Mouse (Mus musculus): ENCODE results near the gene Gm10277. TPM values are rescaled to one million over a fixed set of nuclear protein-coding genes. Genes with fewer than 3 reads are reported as not detected.

The Gm10277 gene
- total and polyA plus RNA-seq, 3 experiments = 0.10 TPM; not detected in 2

- DNase-seq (ENCODE audit: extremely low read depth) = no peak
- no peaks in the 10 kb centered on the region for H3K79me2 ChIP-seq (replicated peaks; ENCODE audit: control insufficient read depth, extremely low read depth, insufficient read depth, poor library complexity, severe bottlenecking)
- H3K9ac ChIP-seq (ENCODE audit: insufficient read depth, low read depth) = no peak overlapping the region
- no peaks in the 10 kb centered on the region for H3K27me3 ChIP-seq (replicated peaks)
- H3K4me2 ChIP-seq (ENCODE audit: insufficient read depth, low read depth, poor library complexity, severe bottlenecking) = no peak overlapping the region
- H3K4me1 ChIP-seq (ENCODE audit: control insufficient read depth in 1 of 2, insufficient read depth in 2 of 2) = peaks cover 5 to 11% of the 10 kb centered on the region in 2 experiments; a peak in 3 of 4 replicates
- H3K9me3 ChIP-seq (replicated peaks; ENCODE audit: low read length) = no peaks in the 10 kb centered on the region
- H3K4me3 ChIP-seq (replicated peaks in 1 of 3; ENCODE audit: low read depth in 2 of 3, low read length in 2 of 3, poor library complexity in 1 of 3) = no peak overlapping the region
- in situ Hi-C loops (cut with MboI; ENCODE audit: low pct_ligation_motif_present, low pct_unique_long_range_greater_than_20kb, low sequenced_read_pairs) (no loop called here), dilution Hi-C loops (cut with MboI; ENCODE audit: extremely low pct_ligation_motif_present, extremely low pct_unique_long_range_greater_than_20kb, low sequenced_read_pairs) (no loop called here)
- no peaks in the 10 kb centered on the region for H3K36me3 ChIP-seq (replicated peaks in 1 of 2; ENCODE audit: control insufficient read depth in 1 of 2, insufficient read depth in 1 of 2, low read length in 1 of 2)
- TF ChIP-seq NRF1 (IDR thresholded peaks at IDR 0.05; ENCODE audit: low read depth, low read length) = no peak
- no peak overlapping the region for H3K27ac ChIP-seq (ENCODE audit: insufficient read depth, low read depth)
These were observed 15.5 kb downstream of the Gm10277 start for GRCm38 (mm10) chr11:77771879-77772713.

GRCm38 (mm10) chr11:77770346-77770745 is 17.2 kb downstream of the Gm10277 start:
- H3K4me1 ChIP-seq (ENCODE audit: control insufficient read depth in 1 of 2, insufficient read depth in 2 of 2) = peaks cover 4 to 6% of the 10 kb centered on the region in 2 experiments
- no peak overlapping the region for H3K9ac ChIP-seq (ENCODE audit: insufficient read depth, low read depth)
- H3K79me2 ChIP-seq (replicated peaks; ENCODE audit: control insufficient read depth, extremely low read depth, insufficient read depth, poor library complexity, severe bottlenecking) = no peaks in the 10 kb centered on the region
- H3K27me3 ChIP-seq (replicated peaks) = no peaks in the 10 kb centered on the region
- H3K27ac ChIP-seq (ENCODE audit: insufficient read depth, low read depth) = no peak overlapping the region
- no peak overlapping the region for H3K4me2 ChIP-seq (ENCODE audit: insufficient read depth, low read depth, poor library complexity, severe bottlenecking)
- H3K4me3 ChIP-seq (replicated peaks in 1 of 3; ENCODE audit: low read depth in 2 of 3, low read length in 2 of 3, poor library complexity in 1 of 3) = no peak overlapping the region
- TF ChIP-seq MAX (IDR thresholded peaks at IDR 0.05; ENCODE audit: low read length) (no peak), EP300 (IDR thresholded peaks at IDR 0.05; ENCODE audit: low read length) (no peak), RCOR1 (conservative IDR thresholded peaks at IDR 0.05; ENCODE audit: low read depth, low read length) (no peak), RAD21 (IDR thresholded peaks at IDR 0.05; ENCODE audit: low read depth, low read length) (no peak), MAZ (IDR thresholded peaks at IDR 0.05; ENCODE audit: low read depth, low read length) (no peak), PAX5 (IDR thresholded peaks at IDR 0.05; ENCODE audit: low read length) (no peak), SIN3A (IDR thresholded peaks at IDR 0.05; ENCODE audit: low read length) (no peak), ZNF384 (IDR thresholded peaks at IDR 0.05; ENCODE audit: low read depth, low read length) (no peak), TBP (conservative IDR thresholded peaks at IDR 0.05; ENCODE audit: low read depth, low read length) (no peak), MAFK (IDR thresholded peaks at IDR 0.05; ENCODE audit: insufficient replicate concordance, low read length) (no peak), ELF1 (IDR thresholded peaks at IDR 0.05; ENCODE audit: low read depth, low read length) (no peak), GABPA (IDR thresholded peaks at IDR 0.05; ENCODE audit: insufficient replicate concordance, low read depth, low read length) (no peak), BHLHE40 (IDR thresholded peaks at IDR 0.05; ENCODE audit: low read depth, low read length) (no peak), KAT2A (IDR thresholded peaks at IDR 0.05; ENCODE audit: insufficient replicate concordance, low read length) (no peak), CHD1 (IDR thresholded peaks at IDR 0.05; ENCODE audit: low read depth, low read length) (no peak), JUND (conservative IDR thresholded peaks at IDR 0.05; ENCODE audit: low read depth, low read length) (no peak), JUN (IDR thresholded peaks at IDR 0.05; ENCODE audit: insufficient read depth, low read depth, low read length) (no peak), ZC3H11A (IDR thresholded peaks at IDR 0.05; ENCODE audit: low read depth, low read length) (no peak), CHD2 (IDR thresholded peaks at IDR 0.05; ENCODE audit: low read length) (no peak)
- no peaks in the 10 kb centered on the region for H3K36me3 ChIP-seq (replicated peaks in 1 of 2; ENCODE audit: control insufficient read depth in 1 of 2, insufficient read depth in 1 of 2, low read length in 1 of 2)
- in situ Hi-C loops (cut with MboI; ENCODE audit: low pct_ligation_motif_present, low pct_unique_long_range_greater_than_20kb, low sequenced_read_pairs) (no loop called here), dilution Hi-C loops (cut with MboI; ENCODE audit: extremely low pct_ligation_motif_present, extremely low pct_unique_long_range_greater_than_20kb, low sequenced_read_pairs) (no loop called here)
- DNase-seq (ENCODE audit: extremely low read depth) = no peak
- H3K9me3 ChIP-seq (replicated peaks; ENCODE audit: low read length) = no peaks in the 10 kb centered on the region

All from CH12.LX (cell line).